Mouse (Mus musculus) embryonic fibroblast, embryonic 13.5 days (primary cell): ENCODE measurements around the gene Gstp3.

Source experiments
- CTCF ChIP-seq: IDR thresholded peaks from 2 replicates; pipeline ENCODE4 v1.5.1; 2011; ENCODE audit warnings: mild to moderate bottlenecking, control low read depth, low read length, moderate library complexity, borderline replicate concordance; ENCODE audit not compliant: insufficient read depth
- POLR2A ChIP-seq: IDR thresholded peaks from 2 replicates; pipeline ENCODE4 v1.6.1; 2011; ENCODE audit warnings: low read depth, mild to moderate bottlenecking, control low read depth, low read length, moderate library complexity

DNA sequence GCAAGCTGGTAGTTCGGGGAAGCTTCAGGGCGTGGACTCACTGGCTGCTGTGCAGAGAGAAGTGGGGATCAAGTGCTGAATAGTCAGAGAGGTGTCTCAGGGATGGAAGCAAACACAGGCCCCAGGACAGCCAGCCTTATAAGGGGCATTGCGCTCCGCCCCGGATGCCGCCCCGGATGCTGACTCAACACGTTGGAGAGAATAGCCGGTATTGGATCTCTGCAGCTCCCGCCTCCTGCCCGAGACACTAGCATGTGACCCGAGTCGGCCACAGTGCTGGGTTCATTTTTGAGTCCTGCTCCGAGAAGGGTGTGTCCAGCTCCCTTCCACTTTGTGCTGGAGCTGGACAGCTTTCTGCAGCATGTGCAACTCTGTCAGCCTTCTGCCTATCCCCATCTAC, 17.2 kb downstream of the Gstp3 start:
- no peak for TF ChIP-seq POLR2A
- TF ChIP-seq CTCF, result no peak
